Mouse (Mus musculus) layer of hippocampus, adult 2 months (tissue): ENCODE measurements around the gene Olfr721-ps1. TPM values are rescaled to one million over a fixed set of nuclear protein-coding genes. Genes with fewer than 3 reads are reported as not detected.

Experiments
- DNase-seq, 2 experiments: peaks; one replicate each; pipeline ENCODE4 v3.0.0; 2022; ENCODE audit warnings: low spot score in 2 of 2
- H3K27ac ChIP-seq: fragments of 200-600 bp; 2 replicates; pipeline ENCODE4 v1.8.1; 2022
- H3K4me3 ChIP-seq: fragments of 200-600 bp; 2 replicates; pipeline ENCODE4 v1.8.1; 2022; ENCODE audit warnings: mild to moderate bottlenecking
- CTCF ChIP-seq: fragments of 200-600 bp; conservative IDR thresholded peaks from 2 replicates; pipeline ENCODE4 v1.8.1; 2022; ENCODE audit warnings: antibody characterized with exemption, mild to moderate bottlenecking, moderate library complexity
- long read RNA-seq, 2 experiments: library from polyadenylated mRNA; stranded (forward); transcript quantifications; one replicate each; pipeline ENCODE4 v2.0.0; 2021; ENCODE audit warnings: borderline mapping rate in 2 of 2
- total RNA-seq, 2 experiments: library from RNA; stranded (reverse); gene quantifications; 2 replicates each; pipeline ENCODE4 v1.2.3; 2021

Olfr721-ps1 gene
- total RNA-seq, result not detected
- long read RNA-seq, experiment 1, result 0 reads
- long read RNA-seq, experiment 2, result 0 reads

GRCm38 (mm10) chr14:14400998-14401397, at the start of gene Olfr721-ps1:
Olfr721-ps1 (plus strand) TSS chr14:14401298.
- Histone ChIP-seq H3K27ac (no peak within 1 kb of the TSS), H3K4me3 (no peak within 1 kb of the TSS)
- TF ChIP-seq CTCF, result no peak
- no peak for DNase-seq

GRCm38 (mm10) chr14:14351721-14352590, 49.1 kb upstream of the Olfr721-ps1 start:
- 0 out of 2 replicates have a peak, but pooled peaks have one; percentile 11 for TF ChIP-seq CTCF
- no peak overlapping the region for H3K27ac ChIP-seq
- H3K4me3 ChIP-seq, result no peak overlapping the region
- no peak for DNase-seq

GRCm38 (mm10) chr14:14352606-14353005, 48.5 kb upstream of the Olfr721-ps1 start:
- no peak overlapping the region for H3K4me3 ChIP-seq
- no peak for DNase-seq
- no peak overlapping the region for H3K27ac ChIP-seq
- TF ChIP-seq CTCF, result no peak

GRCm38 (mm10) chr14:14353081-14353732, 47.9 kb upstream of the Olfr721-ps1 start:
- DNase-seq, result no peak
- H3K4me3 ChIP-seq, result no peak overlapping the region
- no peak for TF ChIP-seq CTCF
- H3K27ac ChIP-seq, result no peak overlapping the region

GRCm38 (mm10) chr14:14353740-14354510, 47.2 kb upstream of the Olfr721-ps1 start:
- H3K4me3 ChIP-seq, result no peak overlapping the region
- no peak for TF ChIP-seq CTCF
- DNase-seq, result peak in 1 of 2 experiments; percentile 12
- H3K27ac ChIP-seq, result no peak overlapping the region

- no peak overlapping the region for H3K27ac ChIP-seq
- no peak for TF ChIP-seq CTCF
- DNase-seq, result no peak
- no peak overlapping the region for H3K4me3 ChIP-seq
Observed at GRCm38 (mm10) chr14:14354511-14355359, 46.4 kb upstream of the Olfr721-ps1 start.

- no peak overlapping the region for H3K27ac ChIP-seq
- H3K4me3 ChIP-seq, result no peak overlapping the region
- no peak for DNase-seq
- no peak for TF ChIP-seq CTCF
Observed at GRCm38 (mm10) chr14:14355360-14355646, 45.8 kb upstream of the Olfr721-ps1 start.

GRCm38 (mm10) chr14:14395535-14395934, 5.6 kb upstream of the Olfr721-ps1 start:
- no peak overlapping the region for H3K27ac ChIP-seq
- TF ChIP-seq CTCF, result no peak
- H3K4me3 ChIP-seq, result no peak overlapping the region
- no peak for DNase-seq

GRCm38 (mm10) chr14:14436078-14436658, 35.1 kb downstream of the Olfr721-ps1 start:
- H3K27ac ChIP-seq, result no peak overlapping the region
- no peak for DNase-seq
- TF ChIP-seq CTCF, result no peak
- no peak overlapping the region for H3K4me3 ChIP-seq

Other genes starting within 250 kb of the Olfr721-ps1 start
- gene Olfr720, start 214.5 kb upstream of the Olfr721-ps1 start, total RNA-seq, result not detected
- not detected for gene Olfr31, start 78.5 kb upstream of the Olfr721-ps1 start, total RNA-seq
- 1 to 10 TPM; 3.4 to 5.0 TPM for gene Il3ra, start 55.0 kb upstream of the Olfr721-ps1 start, total RNA-seq